Mouse (Mus musculus) layer of hippocampus, adult 6 months (tissue): Measurements from ENCODE around the gene Xylb. TPM values are rescaled to one million over a fixed set of nuclear protein-coding genes. Genes with fewer than 3 reads are reported as not detected.

ENCODE experiments used
- long read RNA-seq, 2 experiments: library from polyadenylated mRNA; unstranded; transcript quantifications; one replicate each; pipeline ENCODE4 v2.0.0; 2019 to 2020
- polyA plus RNA-seq: library from polyadenylated mRNA; unstranded; fragments of <200 nt; fragmentation: Nextera tagmentation; gene quantifications from 2 replicates; pipeline ENCODE4 v1.2.3, GENCODE M21; 2021

The Xylb gene
- polyA plus RNA-seq: 2.2 and 3.4 TPM in 2 replicates
- long read RNA-seq, experiment 1, partial matches to known transcripts: 0 of 4 reads
- long read RNA-seq, experiment 1, other reads (novel, unspliced or antisense): 2 of 4 reads
- long read RNA-seq, experiment 2, transcript Xylb-201 (19 exons, 3,383 nt): major isoform, 5 of 7 reads
- long read RNA-seq, experiment 2, partial matches to known transcripts: 1 of 7 reads
- long read RNA-seq, experiment 2, other reads (novel, unspliced or antisense): 1 of 7 reads

GRCm38 (mm10) chr9:119357331-119358057 lies at the start of gene Xylb:
TSS of gene Xylb (plus strand) at chr9:119357381.

GRCm38 (mm10) chr9:119322289-119323259 lies 34.6 kb upstream of the Xylb start, which contains the start of gene Oxsr1:
TSS of gene Oxsr1 (minus strand) at chr9:119322427.

GRCm38 (mm10) chr9:119339558-119340211 lies 17.5 kb upstream of the Xylb start, which contains the start of gene Acaa1a:
TSS of gene Acaa1a (plus strand) at chr9:119339676.

GRCm38 (mm10) chr9:119340909-119341816 lies 16.0 kb upstream of the Xylb start, which contains the start of gene Myd88:
TSS of gene Myd88 (minus strand) at chr9:119341411.

GRCm38 (mm10) chr9:119365284-119365683 lies 8.1 kb downstream of the Xylb start, which contains the start of gene Slc22a14:
TSS of gene Slc22a14 (minus strand) at chr9:119365553.

GRCm38 (mm10) chr9:119401801-119402214 lies 44.6 kb downstream of the Xylb start, which contains the start of gene Acvr2b:
TSS of gene Acvr2b (plus strand) at chr9:119402118.

Other genes with a start within 250 kb of the Xylb start
- 0.83 and 1.2 TPM in 2 replicates for gene Acaa1b, start 200.3 kb upstream of the Xylb start, polyA plus RNA-seq
- gene Gm47289, start 198.2 kb upstream of the Xylb start, polyA plus RNA-seq: not detected in 2 replicates
- gene Slc22a13, start 148.3 kb upstream of the Xylb start, polyA plus RNA-seq: not detected in 2 replicates
- gene Oxsr1, start 35.0 kb upstream of the Xylb start, polyA plus RNA-seq: 1.9 and 3.2 TPM in 2 replicates
- 121 and 122 TPM in 2 replicates for gene Acaa1a, start 17.7 kb upstream of the Xylb start, polyA plus RNA-seq
- 5.0 and 5.9 TPM in 2 replicates for gene Myd88, start 16.0 kb upstream of the Xylb start, polyA plus RNA-seq
- gene Slc22a14, start 8.2 kb downstream of the Xylb start, polyA plus RNA-seq: not detected in 2 replicates
- 3.0 and 4.4 TPM in 2 replicates for gene Acvr2b, start 44.7 kb downstream of the Xylb start, polyA plus RNA-seq
- gene Exog, start 87.6 kb downstream of the Xylb start, polyA plus RNA-seq: 19.3 and 20.5 TPM in 2 replicates
- 0.45 and 0.55 TPM in 2 replicates for gene Scn5a, start 221.6 kb downstream of the Xylb start, polyA plus RNA-seq